Mouse (Mus musculus) cortical plate, adult 2 months (tissue): ENCODE measurements around the gene 9130023H24Rik.

Source experiments
- CTCF ChIP-seq: fragments of 200-500 bp; IDR thresholded peaks from 2 replicates; pipeline ENCODE4 v1.5.1; 2011; ENCODE audit warnings: mild to moderate bottlenecking, control low read depth, low read length; ENCODE audit not compliant: insufficient read depth; ENCODE audit errors: extremely low read depth
- POLR2A ChIP-seq: fragments of 200-500 bp; IDR thresholded peaks from 2 replicates; pipeline ENCODE4 v1.6.1; 2011; ENCODE audit warnings: mild to moderate bottlenecking, low read length, control low read depth; ENCODE audit not compliant: insufficient read depth; ENCODE audit errors: extremely low read depth

DNA sequence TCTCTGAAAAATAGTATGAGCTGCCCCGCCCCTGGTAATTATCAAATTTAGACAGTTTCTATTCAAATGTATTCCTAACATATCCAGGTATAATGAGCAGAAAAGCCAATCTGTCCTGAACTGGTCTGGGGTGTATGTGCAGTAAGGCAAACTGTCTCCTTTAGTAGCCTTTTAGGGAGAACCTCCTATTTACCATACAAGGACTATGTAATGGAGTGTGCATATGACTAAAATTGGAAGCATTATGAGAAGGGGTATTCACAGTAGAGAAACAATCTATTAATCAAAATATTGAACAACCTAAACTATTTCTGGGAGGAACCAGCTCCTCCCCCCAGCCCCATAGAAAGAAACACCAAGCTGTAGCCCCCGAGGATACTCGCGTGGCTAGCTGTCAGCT is 41.9 kb upstream of the 9130023H24Rik start:
- TF ChIP-seq POLR2A (no peak), CTCF (no peak)
